Mouse (Mus musculus) lung, postnatal 4 days (tissue): ENCODE results near the gene Zfp454.
A peak's percentile ranks its signal among the peaks of the same experiment; 100 is the strongest.

ENCODE experiments used
- DNase-seq, 2 experiments: peaks; one replicate each; pipeline ENCODE4 v3.0.0; 2021

Gene Zfp454

DNA sequence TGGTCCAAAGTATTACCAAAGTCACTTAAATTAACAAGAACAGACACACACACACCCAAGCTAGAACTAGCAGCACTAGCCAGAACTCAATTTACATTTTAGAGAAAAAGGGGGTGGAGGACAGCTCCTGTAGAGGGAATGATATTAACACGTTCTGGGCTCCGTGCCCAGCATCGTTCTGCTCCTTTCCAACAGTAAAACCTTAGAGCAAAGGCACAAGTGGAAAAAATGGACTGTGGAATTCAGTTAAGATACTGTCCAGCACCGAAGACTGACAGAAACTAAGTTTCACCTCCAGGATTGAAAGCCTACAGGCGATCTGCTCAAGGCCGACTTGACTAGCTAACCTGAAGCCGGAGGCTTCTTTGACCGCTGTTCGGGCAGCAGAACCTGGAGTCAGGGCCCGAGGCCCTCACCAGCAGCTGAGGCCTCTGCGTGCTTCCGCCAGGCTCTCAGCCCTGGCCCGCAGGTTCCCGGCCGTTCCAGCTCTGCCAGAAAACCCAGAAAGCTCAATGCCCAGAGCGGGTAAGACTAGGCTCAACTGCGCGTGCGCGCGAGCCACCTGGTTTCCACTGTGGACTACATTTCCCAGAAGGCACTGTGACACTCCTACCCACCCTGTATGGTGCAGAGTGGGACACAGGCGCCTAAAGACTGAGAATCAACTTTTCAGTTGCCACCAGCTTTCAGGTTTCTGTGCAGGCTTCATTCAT is 46.3 kb downstream of the Zfp454 start, which contains the start of gene Zfp879:
Zfp879 (minus strand) TSS at position 530 of the 713 bp plus-strand sequence.
- DNase-seq = peak; percentile 89 to 90

GRCm38 (mm10) chr11:50835727-50836126 is 51.7 kb downstream of the Zfp454 start:
- no peak for DNase-seq

- peak; percentile 86 to 87 for DNase-seq
These were observed 60.2 kb downstream of the Zfp454 start, which contains the start of gene Zfp354c for GRCm38 (mm10) chr11:50827010-50827953. Gene Zfp354c, minus strand, starts transcription at chr11:50827724.

GRCm38 (mm10) chr11:50826214-50826613 is 61.2 kb downstream of the Zfp454 start:
- no peak for DNase-seq
